Mouse (Mus musculus): ENCODE data around the gene Foxc1.

The Foxc1 gene

GRCm38 (mm10) chr13:31806890-31807735 lies 680 bp downstream of the Foxc1 start:
- DNase-seq (ENCODE audit: low spot score): peak; percentile 64

DNA sequence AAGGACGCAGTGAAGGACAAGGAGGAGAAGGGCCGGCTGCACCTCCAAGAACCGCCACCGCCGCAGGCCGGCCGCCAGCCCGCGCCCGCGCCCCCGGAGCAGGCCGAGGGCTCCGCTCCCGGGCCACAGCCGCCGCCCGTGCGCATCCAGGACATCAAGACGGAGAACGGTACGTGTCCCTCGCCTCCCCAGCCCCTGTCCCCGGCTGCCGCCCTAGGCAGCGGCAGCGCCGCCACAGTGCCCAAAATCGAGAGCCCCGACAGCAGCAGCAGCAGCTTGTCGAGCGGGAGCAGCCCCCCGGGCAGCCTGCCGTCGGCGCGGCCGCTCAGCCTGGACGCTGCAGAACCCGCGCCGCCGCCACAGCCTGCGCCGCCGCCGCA lies 1.3 kb downstream of the Foxc1 start:
- DNase-seq (ENCODE audit: low spot score): peak; percentile 38

DNA sequence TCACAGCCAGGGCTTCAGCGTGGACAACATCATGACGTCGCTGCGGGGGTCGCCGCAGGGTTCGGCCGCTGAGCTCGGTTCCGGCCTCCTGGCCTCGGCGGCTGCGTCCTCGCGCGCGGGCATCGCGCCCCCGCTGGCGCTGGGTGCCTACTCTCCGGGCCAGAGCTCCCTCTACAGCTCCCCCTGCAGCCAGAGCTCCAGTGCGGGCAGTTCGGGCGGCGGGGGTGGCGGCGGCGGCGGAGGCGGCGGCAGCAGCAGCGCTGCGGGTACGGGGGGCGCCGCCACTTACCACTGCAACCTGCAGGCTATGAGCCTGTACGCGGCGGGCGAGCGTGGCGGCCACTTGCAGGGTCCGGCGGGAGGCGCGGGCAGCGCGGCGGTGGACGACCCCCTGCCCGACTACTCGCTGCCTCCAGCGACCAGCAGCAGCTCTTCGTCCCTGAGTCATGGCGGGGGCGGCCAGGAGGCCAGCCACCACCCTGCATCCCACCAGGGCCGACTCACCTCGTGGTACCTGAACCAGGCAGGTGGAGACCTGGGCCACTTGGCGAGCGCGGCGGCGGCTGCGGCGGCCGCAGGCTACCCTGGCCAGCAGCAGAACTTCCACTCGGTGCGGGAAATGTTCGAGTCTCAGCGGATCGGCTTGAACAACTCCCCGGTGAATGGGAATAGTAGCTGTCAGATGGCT lies 1.8 kb downstream of the Foxc1 start:
- peak; percentile 45 for DNase-seq (ENCODE audit: low spot score)

- DNase-seq (ENCODE audit: low spot score): peak; percentile 43
Observed at GRCm38 (mm10) chr13:31808804-31809420, 2.5 kb downstream of the Foxc1 start.

DNA sequence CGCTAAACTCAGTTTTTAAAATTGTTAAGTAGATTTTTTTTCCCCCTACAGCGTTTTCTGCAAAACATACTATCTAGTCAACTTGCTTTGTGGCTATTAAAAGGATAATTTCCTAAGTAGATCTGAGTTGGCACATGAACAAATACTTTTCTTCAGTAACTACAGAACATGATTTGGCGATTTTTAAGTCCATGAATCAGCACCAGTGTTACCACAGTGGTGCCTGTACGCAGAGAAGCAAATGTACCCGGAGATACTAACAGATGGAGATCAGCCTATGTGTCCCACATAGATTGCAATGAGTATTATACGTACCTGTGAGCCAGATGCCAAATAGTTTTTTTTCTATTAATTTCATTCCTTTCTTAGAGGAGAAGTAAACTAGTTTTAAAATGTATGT lies 3.3 kb downstream of the Foxc1 start:
- peak; percentile 59 for DNase-seq (ENCODE audit: low spot score)

- no peak for DNase-seq (ENCODE audit: low spot score)
Observed at GRCm38 (mm10) chr13:31810375-31810692, 3.9 kb downstream of the Foxc1 start.

- peak; percentile 76 for DNase-seq (ENCODE audit: low spot score)
Observed at GRCm38 (mm10) chr13:31810693-31811541, 4.5 kb downstream of the Foxc1 start.

GRCm38 (mm10) chr13:31811542-31812021 lies 5.1 kb downstream of the Foxc1 start:
- DNase-seq (ENCODE audit: low spot score): peak; percentile 65

DNA sequence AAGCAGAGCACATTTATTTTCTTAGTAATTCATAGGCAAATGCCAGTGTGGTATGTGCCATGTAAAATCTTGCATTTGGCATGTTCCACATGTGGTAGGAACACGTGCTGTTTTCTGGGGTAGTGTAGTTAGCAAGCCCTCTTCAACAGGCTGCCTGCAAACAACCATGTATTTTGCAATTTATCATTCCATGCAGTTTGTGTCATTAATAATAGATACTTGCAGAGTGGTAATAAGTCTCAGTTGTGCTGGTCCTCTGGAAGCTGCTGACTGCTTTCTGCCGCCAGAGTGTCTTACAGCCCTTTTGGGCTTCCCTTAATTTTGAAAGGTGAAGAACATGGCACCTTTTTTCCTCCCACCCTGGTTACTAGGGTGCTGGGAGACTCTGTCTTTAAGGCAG lies 6.3 kb downstream of the Foxc1 start:
- DNase-seq (ENCODE audit: low spot score): peak; percentile 28

- DNase-seq (ENCODE audit: low spot score): peak; percentile 68
Observed at GRCm38 (mm10) chr13:31815383-31816003, 9.1 kb downstream of the Foxc1 start.

- DNase-seq (ENCODE audit: low spot score): peak; percentile 62
Observed at GRCm38 (mm10) chr13:31818337-31818736, 11.9 kb downstream of the Foxc1 start.

DNA sequence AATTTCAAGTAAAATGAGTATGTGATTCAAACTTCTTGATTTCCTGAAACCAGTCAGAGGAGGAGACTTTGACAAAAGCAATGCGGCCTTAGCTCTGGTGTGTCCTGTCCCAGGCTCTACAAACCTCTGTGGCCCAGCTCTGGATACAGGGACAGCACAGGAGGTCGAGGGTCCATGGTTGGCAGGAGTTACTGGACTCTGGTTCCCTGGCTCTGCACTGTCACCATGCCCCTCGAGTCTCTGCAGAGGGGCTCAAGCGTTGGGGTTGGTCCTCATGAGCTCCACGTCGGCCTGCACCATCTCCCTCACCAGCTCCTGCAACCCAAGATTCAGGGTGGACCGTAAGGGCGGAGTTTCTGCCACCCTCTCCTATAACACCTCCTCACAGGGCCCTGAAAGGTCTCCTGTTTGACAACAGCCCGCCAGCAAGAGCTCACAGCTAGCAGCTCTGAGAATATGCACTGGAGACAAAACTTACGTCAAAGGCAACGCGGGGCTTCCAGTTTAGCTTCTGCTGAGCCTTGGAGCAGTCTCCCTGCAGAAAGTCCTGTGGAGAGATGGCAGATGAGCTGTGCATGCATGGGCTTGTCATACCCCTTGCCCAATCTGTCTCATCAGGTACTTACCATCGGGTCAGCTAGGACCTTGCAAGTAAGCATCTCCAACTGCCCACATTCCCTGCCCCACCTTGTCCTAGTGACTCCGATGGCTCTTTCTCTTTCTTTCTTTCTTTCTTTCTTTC lies 13.4 kb downstream of the Foxc1 start:
- DNase-seq (ENCODE audit: low spot score): peak; percentile 39

GRCm38 (mm10) chr13:31820587-31821017 lies 14.2 kb downstream of the Foxc1 start:
- peak; percentile 77 for DNase-seq (ENCODE audit: low spot score)

DNA sequence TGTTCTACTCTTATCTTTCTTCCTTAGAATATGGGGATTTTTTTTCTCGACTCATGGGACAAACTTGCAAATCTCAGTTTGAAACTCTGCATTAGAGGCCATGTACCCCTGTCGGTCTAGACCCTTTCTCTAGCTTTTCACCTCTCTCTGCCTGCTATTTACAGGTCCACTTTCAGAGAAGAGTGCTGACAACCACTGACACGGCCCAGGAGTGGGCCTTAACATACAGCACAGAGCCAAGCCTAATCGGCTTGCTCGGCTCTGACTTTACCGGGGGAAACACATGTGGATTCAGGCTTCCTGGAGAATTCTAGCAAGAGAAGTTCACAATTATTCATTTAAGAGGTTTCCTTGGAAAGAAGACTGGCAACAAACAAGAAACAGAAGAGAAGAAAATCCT lies 14.6 kb downstream of the Foxc1 start:
- DNase-seq (ENCODE audit: low spot score): peak; percentile 34

DNA sequence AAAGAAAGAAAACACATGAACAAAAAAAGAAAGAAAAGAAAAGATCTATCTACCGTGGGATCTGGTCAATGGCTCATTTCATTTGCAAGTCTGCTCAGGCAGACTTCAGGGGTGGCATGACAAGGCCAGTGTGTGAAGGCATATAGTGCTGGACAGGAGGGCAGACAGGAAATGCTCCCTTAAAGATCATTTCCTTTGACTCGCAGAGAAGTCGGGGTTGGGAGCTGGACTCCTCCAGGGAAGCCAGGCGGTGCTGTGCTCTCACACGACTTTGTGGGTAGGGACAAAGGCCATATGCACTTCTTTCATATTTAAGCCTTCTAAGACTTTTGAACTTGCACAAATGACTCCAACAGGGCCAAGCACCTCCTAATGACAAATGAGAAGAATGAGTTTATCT lies 16.9 kb downstream of the Foxc1 start:
- DNase-seq (ENCODE audit: low spot score): peak; percentile 34

DNA sequence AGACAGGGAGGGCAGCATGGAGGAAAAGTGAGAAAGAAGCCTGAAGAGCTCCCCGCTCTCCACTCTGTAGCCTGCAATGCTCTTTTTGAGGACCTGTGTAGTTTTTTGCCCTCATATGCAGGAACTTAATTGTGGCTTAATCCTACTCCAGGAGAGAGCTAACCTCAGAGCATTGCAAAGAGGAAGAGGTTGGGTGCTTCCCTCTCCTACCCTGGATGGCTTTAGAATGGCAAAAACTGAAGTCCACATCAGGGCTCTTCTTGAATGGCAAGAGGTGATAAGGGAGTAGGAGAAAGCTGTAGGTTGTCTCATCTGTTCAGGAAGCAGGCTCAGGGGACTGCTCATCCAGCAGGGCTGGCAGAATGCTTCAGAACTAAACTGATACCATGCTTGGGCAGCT lies 18.7 kb downstream of the Foxc1 start:
- no peak for DNase-seq (ENCODE audit: low spot score)

GRCm38 (mm10) chr13:31827160-31827559 lies 20.7 kb downstream of the Foxc1 start:
- DNase-seq (ENCODE audit: low spot score): no peak

- no peak for DNase-seq (ENCODE audit: low spot score)
Observed at GRCm38 (mm10) chr13:31827820-31828332, 21.4 kb downstream of the Foxc1 start.

DNA sequence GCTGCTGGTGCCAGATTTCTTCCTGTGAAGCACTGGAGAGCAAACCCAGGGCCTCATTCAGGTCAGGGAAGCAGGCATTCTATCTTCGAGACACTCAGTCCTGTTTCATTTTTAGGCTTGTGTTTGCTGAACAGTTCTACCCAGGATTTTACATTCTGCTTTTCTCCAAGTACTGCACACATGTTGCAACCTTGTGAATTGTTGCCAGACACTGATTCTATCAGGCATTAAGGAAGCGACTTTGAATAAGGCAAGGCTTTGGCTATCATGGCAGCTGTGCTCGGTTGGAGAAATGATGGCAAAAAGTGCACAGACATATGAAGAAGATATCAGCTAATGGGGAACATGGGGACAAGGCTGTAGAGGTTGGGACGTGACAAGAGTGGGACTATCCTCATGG lies 22.0 kb downstream of the Foxc1 start:
- no peak for DNase-seq (ENCODE audit: low spot score)

- no peak for DNase-seq (ENCODE audit: low spot score)
Observed at GRCm38 (mm10) chr13:31830332-31830731, 23.9 kb downstream of the Foxc1 start.

DNA sequence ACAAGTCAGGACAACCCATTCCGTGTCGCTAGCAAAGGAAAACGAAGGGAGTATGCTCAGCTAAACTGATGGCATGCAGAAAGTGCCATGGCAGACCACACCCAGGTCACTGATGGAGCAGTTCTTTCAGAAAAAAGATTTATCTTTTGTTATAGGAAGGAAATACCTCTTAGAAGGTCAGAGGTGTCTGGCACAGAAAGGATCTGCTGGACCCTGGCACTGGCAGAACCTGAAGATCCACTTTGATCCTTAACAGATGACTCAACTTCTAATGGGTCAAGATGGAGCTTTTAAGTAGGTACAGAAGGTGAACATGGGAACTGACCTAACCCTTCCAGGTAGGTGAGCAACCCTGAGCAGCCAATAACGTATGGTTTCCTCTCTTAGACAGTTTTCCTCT lies 29.4 kb downstream of the Foxc1 start:
- no peak for DNase-seq (ENCODE audit: low spot score)

Measured in embryo, embryonic 10.5 days (tissue).